Mouse (Mus musculus) neural tube, embryonic 11.5 days (tissue): ENCODE data around the gene Gm49361. TPM values are rescaled to one million over a fixed set of nuclear protein-coding genes. Genes with fewer than 3 reads are reported as not detected.
"Not testable (repeated sequence)": the region's sequence is repeated elsewhere in the genome, so short reads cannot be mapped to it uniquely, and the experiment has no call there.

ENCODE experiments used
- ATAC-seq: fragments of 200-750 bp; cut with Nextera tagmentation; 2 replicates; pipeline ENCODE4 v1.8.0; 2017; ENCODE audit warnings: moderate number of reproducible peaks, mild to moderate bottlenecking, moderate TSS enrichment, moderate library complexity; ENCODE audit not compliant: insufficient read depth, low FRiP score, low TSS enrichment
- DNase-seq: peaks from one replicate; pipeline ENCODE4 v3.0.0-alpha.2; 2015; ENCODE audit warnings: low spot score
- H3K27ac ChIP-seq: fragments of 300-500 bp; sonication (generic); 2 replicates; pipeline ENCODE4 v1.5.1; 2014; ENCODE audit warnings: low read depth, mild to moderate bottlenecking, low read length
- H3K27me3 ChIP-seq: fragments of 300-500 bp; sonication (generic); 2 replicates; pipeline ENCODE4 v1.6.1; 2014; ENCODE audit warnings: mild to moderate bottlenecking, low read length, mixed read lengths; ENCODE audit not compliant: control insufficient read depth, insufficient read depth
- H3K36me3 ChIP-seq: fragments of 300-500 bp; sonication (generic); 2 replicates; pipeline ENCODE4 v1.6.1; 2014; ENCODE audit warnings: mild to moderate bottlenecking, low read length, moderate library complexity, mixed read lengths; ENCODE audit not compliant: control insufficient read depth, insufficient read depth
- H3K4me1 ChIP-seq: fragments of 300-500 bp; sonication (generic); 2 replicates; pipeline ENCODE4 v1.6.1; 2014; ENCODE audit warnings: low read length, mixed read lengths; ENCODE audit not compliant: control insufficient read depth, insufficient read depth
- H3K4me2 ChIP-seq: fragments of 300-500 bp; sonication (generic); 2 replicates; pipeline ENCODE4 v1.6.1; 2014; ENCODE audit warnings: low read depth, mild to moderate bottlenecking, moderate library complexity
- H3K4me3 ChIP-seq: fragments of 300-500 bp; sonication (generic); 2 replicates; pipeline ENCODE4 v1.5.1; 2014; ENCODE audit warnings: low read depth, low read length
- H3K9ac ChIP-seq: fragments of 300-500 bp; sonication (generic); 2 replicates; pipeline ENCODE4 v1.6.1; 2014; ENCODE audit warnings: mild to moderate bottlenecking, low read length
- H3K9me3 ChIP-seq: fragments of 300-500 bp; sonication (generic); 2 replicates; pipeline ENCODE4 v1.6.1; 2016; ENCODE audit warnings: low read length; ENCODE audit not compliant: control insufficient read depth
- WGBS: fragments of 180-500 bp; shearing (Covaris S2); extraction: QIAGEN DNeasy Blood & Tissue Kit; methylation state at CpG from one replicate; pipeline ENCODE4 v1.1.7; 2014; 5-methylcytosine and 5-hydroxymethylcytosine counted together
- polyA plus RNA-seq: library from polyadenylated mRNA; unstranded; fragments of >200 nt; fragmentation: Nextera tagmentation; extraction: Ambion mirVana; gene quantifications from 2 replicates; pipeline ENCODE4 v1.2.1, GENCODE M21; 2014

Gm49361 gene
- polyA plus RNA-seq, 1 experiment from 2014 or later = not detected

DNA sequence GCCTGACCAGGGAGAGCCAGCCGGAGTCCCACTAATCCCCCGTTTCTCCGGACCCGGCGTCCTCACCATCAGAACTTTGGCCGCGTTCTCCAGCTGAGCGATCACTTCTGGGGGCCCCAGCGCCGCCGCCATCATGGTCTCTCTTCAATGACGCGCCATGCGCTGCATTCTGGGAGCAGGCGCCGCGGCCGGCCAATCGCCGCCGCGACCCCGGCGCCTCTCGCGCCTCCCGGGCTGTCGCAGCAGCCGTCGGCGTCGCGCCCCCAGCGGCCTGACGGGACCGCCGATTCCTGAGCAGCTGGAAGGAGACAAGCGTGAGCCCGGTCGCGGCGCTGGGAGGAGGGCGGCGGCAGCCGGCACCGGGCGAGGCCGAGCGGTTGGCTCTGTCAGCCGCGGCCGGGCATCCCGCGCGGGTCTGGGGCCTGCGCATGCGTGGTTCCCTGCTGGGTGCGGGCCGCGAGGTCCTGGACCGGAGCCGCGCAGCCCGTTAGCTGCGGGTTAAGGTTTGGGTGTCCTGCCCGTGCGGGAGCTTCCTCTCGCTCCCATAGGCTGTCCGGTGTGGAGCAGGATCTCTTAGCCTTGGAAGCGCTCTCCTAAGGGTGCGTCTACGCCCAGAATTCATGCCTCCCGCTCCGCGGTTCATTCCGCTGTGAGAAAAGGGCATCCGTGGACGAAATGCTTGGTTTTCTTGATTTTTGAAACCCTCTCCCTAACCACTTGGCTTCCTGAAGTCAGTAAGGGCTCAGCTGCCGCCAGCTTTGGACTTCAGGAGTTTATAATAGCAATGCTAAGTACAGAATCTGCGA is 80.9 kb downstream of the Gm49361 start, which contains the start of gene Xpo4:
Xpo4 (minus strand) TSS at position 609 of the 806 bp plus-strand sequence.
- peak within 1 kb of the TSS; percentile 80 for H3K4me3 ChIP-seq
- ATAC-seq (peak; percentile 93), DNase-seq (peak; percentile 91)
- H3K9ac ChIP-seq = peak within 1 kb of the TSS; percentile 91
- 0 out of 2 replicates have a peak, but pooled peaks cover 4% of the 10 kb centered on the region for H3K4me1 ChIP-seq
- no peaks in the 10 kb centered on the region for H3K27me3 ChIP-seq
- H3K27ac ChIP-seq = peak within 1 kb of the TSS; percentile 96
- H3K36me3 ChIP-seq = no peaks in the 10 kb centered on the region
- no peaks in the 10 kb centered on the region for H3K9me3 ChIP-seq
- H3K4me2 ChIP-seq = peak within 1 kb of the TSS; percentile 81
- under 1% methylated on average over 80 of the region's 80 CpGs for WGBS

- DNase-seq (peak; percentile 39), ATAC-seq (peak; percentile 63)
- H3K9ac ChIP-seq = peak overlapping the region; percentile 91
- H3K4me2 ChIP-seq = peak overlapping the region; percentile 81
- 0 out of 2 replicates have a peak, but pooled peaks cover 4% of the 10 kb centered on the region for H3K4me1 ChIP-seq
- no peaks in the 10 kb centered on the region for H3K27me3 ChIP-seq
- H3K36me3 ChIP-seq = no peaks in the 10 kb centered on the region
- peak overlapping the region; percentile 96 for H3K27ac ChIP-seq
- 0% methylated on average over 19 of the region's 19 CpGs for WGBS
- H3K9me3 ChIP-seq = no peaks in the 10 kb centered on the region
- peak overlapping the region; percentile 80 for H3K4me3 ChIP-seq
Observed at GRCm38 (mm10) chr14:57664311-57664821, 81.5 kb downstream of the Gm49361 start.

DNA sequence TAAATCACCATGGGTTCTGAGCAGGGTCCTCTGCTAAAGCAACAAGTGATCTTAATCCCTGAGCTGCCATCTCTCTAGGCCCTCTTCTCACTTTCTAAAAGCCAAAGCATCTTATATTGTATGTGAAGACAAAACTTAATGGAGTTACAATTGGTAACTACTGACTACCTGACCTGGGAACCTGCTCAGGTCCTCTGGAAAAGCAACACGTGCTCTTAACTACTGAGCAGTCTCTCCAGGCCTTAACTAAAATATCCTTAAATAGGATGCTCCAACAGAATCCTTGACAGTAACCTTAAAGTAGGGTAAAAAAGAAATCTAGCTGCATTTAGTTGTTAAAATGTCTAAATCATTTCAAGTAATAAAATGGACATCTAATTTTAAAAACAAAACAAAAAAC is 82.3 kb downstream of the Gm49361 start:
- peak overlapping the region; percentile 80 for H3K4me3 ChIP-seq
- DNase-seq (no peak), ATAC-seq (no peak)
- H3K36me3 ChIP-seq = no peaks in the 10 kb centered on the region
- H3K9ac ChIP-seq = no peak overlapping the region
- H3K9me3 ChIP-seq = no peaks in the 10 kb centered on the region
- H3K27me3 ChIP-seq = no peaks in the 10 kb centered on the region
- peak overlapping the region; percentile 81 for H3K4me2 ChIP-seq
- no peak overlapping the region for H3K27ac ChIP-seq
- 0 out of 2 replicates have a peak, but pooled peaks cover 4% of the 10 kb centered on the region for H3K4me1 ChIP-seq
- WGBS = 47% methylated on average over 1 of the region's 1 CpGs

GRCm38 (mm10) chr14:57658301-57658700 is 87.6 kb downstream of the Gm49361 start:
- Histone ChIP-seq H3K4me2 (no peak overlapping the region), H3K9me3 (no peaks in the 10 kb centered on the region), H3K9ac (no peak overlapping the region), H3K27ac (no peak overlapping the region), H3K36me3 (no peaks in the 10 kb centered on the region), H3K4me3 (no peak overlapping the region), H3K4me1 (no peaks in the 10 kb centered on the region), H3K27me3 (no peaks in the 10 kb centered on the region)
- DNase-seq = no peak
- 96% methylated on average over 4 of the region's 4 CpGs for WGBS
- ATAC-seq = no peak

DNA sequence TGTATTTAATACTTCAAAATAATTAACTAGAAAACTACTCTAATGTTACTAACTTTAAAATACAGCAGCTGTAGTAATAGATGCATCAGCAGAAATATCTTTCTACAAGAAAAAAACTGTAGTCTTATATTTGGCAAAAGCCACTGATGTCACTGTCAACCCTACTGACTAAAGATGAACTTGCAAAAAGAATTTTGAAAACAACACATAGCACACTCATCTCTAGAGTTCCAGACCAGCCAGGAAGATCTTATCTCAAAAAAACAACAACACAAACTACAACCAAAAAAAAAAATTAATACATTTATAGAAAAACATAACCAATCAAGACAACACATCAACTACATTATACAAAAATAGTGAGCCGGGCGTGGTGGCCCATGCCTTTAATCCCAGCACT is 88.4 kb downstream of the Gm49361 start:
- Histone ChIP-seq H3K9ac (no peak overlapping the region), H3K4me3 (no peak overlapping the region), H3K27ac (no peak overlapping the region), H3K27me3 (no peaks in the 10 kb centered on the region), H3K4me2 (no peak overlapping the region), H3K36me3 (no peaks in the 10 kb centered on the region), H3K4me1 (no peaks in the 10 kb centered on the region), H3K9me3 (no peaks in the 10 kb centered on the region)
- 92% methylated on average over 2 of the region's 2 CpGs for whole genome bisulfite sequencing
- ATAC-seq = no peak
- no peak for DNase-seq

GRCm38 (mm10) chr14:57656519-57656918 is 89.4 kb downstream of the Gm49361 start:
- not testable (repeated sequence) for H3K4me1 ChIP-seq, ATAC-seq, H3K4me3 ChIP-seq, H3K36me3 ChIP-seq, H3K27ac ChIP-seq, H3K4me2 ChIP-seq, H3K27me3 ChIP-seq, H3K9me3 ChIP-seq, DNase-seq, H3K9ac ChIP-seq
- 98% methylated on average over 3 of the region's 3 CpGs for WGBS

DNA sequence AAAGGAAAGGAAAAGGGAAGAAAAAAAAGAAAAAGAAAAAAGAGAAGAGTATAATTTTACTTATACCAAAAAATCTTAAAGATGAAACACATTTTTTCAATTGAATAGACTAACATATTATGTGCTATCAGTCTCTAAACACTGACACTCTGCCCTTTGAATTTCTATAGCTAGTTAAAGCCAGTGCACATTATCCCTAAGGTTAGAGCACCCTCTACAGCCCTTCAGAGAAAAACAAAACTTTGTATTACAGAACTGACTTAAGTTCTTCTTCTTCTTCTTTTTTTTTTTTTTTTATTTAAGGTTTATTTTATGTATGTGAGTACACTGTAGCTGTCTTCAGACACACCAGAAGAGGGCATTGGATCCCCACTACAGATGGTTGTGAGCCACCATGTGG is 96.4 kb downstream of the Gm49361 start:
- no peaks in the 10 kb centered on the region for H3K27me3 ChIP-seq
- H3K4me1 ChIP-seq = no peaks in the 10 kb centered on the region
- H3K4me3 ChIP-seq = no peak overlapping the region
- H3K4me2 ChIP-seq = no peak overlapping the region
- no peak overlapping the region for H3K27ac ChIP-seq
- no peaks in the 10 kb centered on the region for H3K9me3 ChIP-seq
- no peak overlapping the region for H3K9ac ChIP-seq
- H3K36me3 ChIP-seq = no peaks in the 10 kb centered on the region
- ATAC-seq (no peak), DNase-seq (no peak)

DNA sequence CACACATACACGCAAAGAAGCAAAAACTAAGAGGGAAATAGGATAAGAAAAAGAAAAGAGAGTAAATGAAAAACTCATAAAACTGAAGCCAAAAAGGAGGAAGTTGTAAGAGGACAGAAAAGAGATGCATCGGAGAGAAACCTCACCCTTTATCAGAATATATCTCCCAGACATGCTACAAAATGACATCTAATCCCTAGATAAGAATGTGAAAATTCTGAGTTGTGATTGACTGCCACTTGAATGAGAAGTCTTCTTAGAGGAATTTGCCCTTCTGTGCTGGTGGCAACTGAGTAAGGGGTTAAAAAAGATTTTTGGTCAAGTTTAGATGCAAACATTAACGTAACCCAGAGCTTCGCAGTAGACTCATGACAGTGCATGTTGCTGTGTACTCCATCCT is 99.7 kb downstream of the Gm49361 start:
- ATAC-seq = no peak
- Histone ChIP-seq H3K9me3 (no peaks in the 10 kb centered on the region), H3K27ac (no peak overlapping the region), H3K27me3 (no peaks in the 10 kb centered on the region), H3K36me3 (no peaks in the 10 kb centered on the region), H3K9ac (no peak overlapping the region), H3K4me2 (no peak overlapping the region), H3K4me1 (no peaks in the 10 kb centered on the region), H3K4me3 (no peak overlapping the region)
- 95% methylated on average over 4 of the region's 4 CpGs for WGBS
- no peak for DNase-seq

- Histone ChIP-seq H3K4me1 (no peaks in the 10 kb centered on the region), H3K27me3 (no peaks in the 10 kb centered on the region), H3K36me3 (no peaks in the 10 kb centered on the region), H3K9ac (no peak overlapping the region), H3K27ac (no peak overlapping the region), H3K9me3 (no peaks in the 10 kb centered on the region), H3K4me3 (no peak overlapping the region), H3K4me2 (no peak overlapping the region)
- ATAC-seq (no peak), DNase-seq (no peak)
- WGBS = 95% methylated on average over 3 of the region's 3 CpGs
Observed at GRCm38 (mm10) chr14:57639153-57639552, 106.8 kb downstream of the Gm49361 start.
